ENCODE assay signal across 9 mouse cellular contexts in genomic region chr17:45478234-45478825, GRCm38 (mm10). TPM values are rescaled to one million over a fixed set of nuclear protein-coding genes. Genes with fewer than 3 reads are reported as not detected.
DNase-seq lines count a peak whose midpoint lies in the region; ATAC-seq and TF ChIP-seq lines count a peak whose summit lies in the region.
"Had no signal": no experiment of that assay in that cellular context is flagged by ENCODE, and none has a peak within 500 bp of the region (broad histone marks: within the 10 kb centered on the region; RNA-seq: fewer than 3 reads in every experiment).

No protein-coding gene starts in this region.

- H3K27ac ChIP-seq in CH12.LX (ENCODE audit: insufficient read depth, low read depth) = no peak overlapping the region
- no peak overlapping the region for H3K27ac ChIP-seq in bone marrow, adult 2 months (ENCODE audit: control insufficient read depth, insufficient read depth, low read depth, low read length, poor library complexity)
- no peak overlapping the region for H3K27ac ChIP-seq in embryonic fibroblast, embryonic 13.5 days (ENCODE audit: insufficient read depth, low read length)
- no peak overlapping the region for H3K27ac ChIP-seq in lung, embryonic 14.5 days (ENCODE audit: low read depth)
- H3K27ac ChIP-seq: heart, embryonic 15.5 days had no signal

- H3K4me1 ChIP-seq in CH12.LX (ENCODE audit: control insufficient read depth in 1 of 2, insufficient read depth in 2 of 2) = peaks cover 0 to 29% of the 10 kb centered on the region in 2 experiments; a peak in 2 of 4 replicates
- no peaks in the 10 kb centered on the region; the same call in 1 of the 2 replicates for H3K4me1 ChIP-seq in bone marrow, adult 2 months (ENCODE audit: control insufficient read depth, insufficient read depth, low read length)
- H3K4me1 ChIP-seq in embryonic fibroblast, embryonic 13.5 days (ENCODE audit: control insufficient read depth, insufficient read depth, low read length) = no peaks in the 10 kb centered on the region
- H3K4me1 ChIP-seq in lung, embryonic 14.5 days (ENCODE audit: insufficient read depth) = no peaks in the 10 kb centered on the region

- in situ Hi-C loops in CH12.LX (cut with MboI; ENCODE audit: low pct_ligation_motif_present, low pct_unique_long_range_greater_than_20kb, low sequenced_read_pairs) = loop anchor here (5.0 to 25.0 kb wide), 2 partner anchors 79 to 184 kb away; partner anchors contain the start of genes Capn11 and Nfkbie

- H3K4me2 ChIP-seq in CH12.LX (ENCODE audit: insufficient read depth, low read depth, poor library complexity, severe bottlenecking) = no peak overlapping the region
- H3K4me2 ChIP-seq in lung, embryonic 14.5 days = no peak overlapping the region
- H3K4me2 ChIP-seq: heart, embryonic 15.5 days had no signal

- no peak for TF ChIP-seq EP300 in CH12.LX (IDR thresholded peaks at IDR 0.05; ENCODE audit: low read length)

- peak; percentile 85 for DNase-seq in CH12.LX (ENCODE audit: extremely low read depth)
- peak; percentile 79 to 89 for DNase-seq in heart, postnatal 14 days
- DNase-seq in layer of hippocampus, adult 18-20 months (ENCODE audit: low spot score in 2 of 2) = peak; percentile 75 to 88
- peak; percentile 88 for DNase-seq in lung, embryonic 14.5 days
- DNase-seq in retina, adult 2 months (ENCODE audit: low read depth, low spot score) = peak; percentile 56
- peak; percentile 92 for DNase-seq in thymus, postnatal 25 days

- intact Hi-C loops in heart, postnatal 14 days (cut with DNase I) = loop anchor here (1.0 to 5.0 kb wide), 2 partner anchors 74 to 164 kb away; no protein-coding TSS in a partner anchor

- no peaks in the 10 kb centered on the region for H3K36me3 ChIP-seq in CH12.LX (replicated peaks in 1 of 2; ENCODE audit: control insufficient read depth in 1 of 2, insufficient read depth in 1 of 2, low read length in 1 of 2)
- H3K36me3 ChIP-seq in lung, embryonic 14.5 days (ENCODE audit: insufficient read depth) = no peaks in the 10 kb centered on the region
- H3K36me3 ChIP-seq: heart, embryonic 15.5 days had no signal

- H3K4me3 ChIP-seq in CH12.LX (replicated peaks in 1 of 3; ENCODE audit: low read depth in 2 of 3, low read length in 2 of 3, poor library complexity in 1 of 3) = no peak overlapping the region
- H3K4me3 ChIP-seq in bone marrow, adult 2 months (replicated peaks; ENCODE audit: control insufficient read depth, low read depth, low read length) = no peak overlapping the region
- H3K4me3 ChIP-seq in embryonic fibroblast, embryonic 13.5 days (ENCODE audit: insufficient read depth, low read length) = no peak overlapping the region
- no peak overlapping the region for H3K4me3 ChIP-seq in lung, embryonic 14.5 days (ENCODE audit: low read depth, low read length)
- H3K4me3 ChIP-seq: heart, embryonic 15.5 days had no signal

- ATAC-seq in lung, embryonic 14.5 days (ENCODE audit: insufficient read depth) = peak; percentile 19; the same call in 1 of the 2 replicates

- TF ChIP-seq CTCF in CH12.LX (conservative IDR thresholded peaks at IDR 0.05 in 1 of 2, IDR thresholded peaks at IDR 0.05 in 1 of 2; ENCODE audit: low read depth in 2 of 2, low read length in 2 of 2) = peak; percentile 98
- TF ChIP-seq CTCF in bone marrow, adult 2 months (IDR thresholded peaks at IDR 0.05; ENCODE audit: control insufficient read depth, insufficient read depth, low read length) = peak; percentile 97
- peak; percentile 92; the same call in 1 of the 2 replicates for TF ChIP-seq CTCF in embryonic fibroblast, embryonic 13.5 days (IDR thresholded peaks at IDR 0.05; ENCODE audit: borderline replicate concordance, insufficient read depth, low read length)
- TF ChIP-seq CTCF in lung, embryonic 14.5 days (IDR thresholded peaks at IDR 0.05; ENCODE audit: low read depth) = peak; percentile 99

- peak; percentile 97 for TF ChIP-seq RAD21 in CH12.LX (IDR thresholded peaks at IDR 0.05; ENCODE audit: low read depth, low read length)

- TF ChIP-seq POLR2A in CH12.LX (IDR thresholded peaks at IDR 0.05; ENCODE audit: low read depth, low read length) = no peak
- TF ChIP-seq POLR2A in bone marrow, adult 2 months (IDR thresholded peaks at IDR 0.05; ENCODE audit: borderline replicate concordance, control insufficient read depth, low read depth, low read length) = no peak
- no peak for TF ChIP-seq POLR2A in embryonic fibroblast, embryonic 13.5 days (IDR thresholded peaks at IDR 0.05; ENCODE audit: low read depth, low read length)

- H3K9ac ChIP-seq in CH12.LX (ENCODE audit: insufficient read depth, low read depth) = no peak overlapping the region
- H3K9ac ChIP-seq in lung, embryonic 14.5 days = no peak overlapping the region
- H3K9ac ChIP-seq: heart, embryonic 15.5 days had no signal

- H3K9me3 ChIP-seq in CH12.LX (replicated peaks; ENCODE audit: low read length) = peaks cover 4% of the 10 kb centered on the region
- H3K9me3 ChIP-seq in lung, embryonic 14.5 days (ENCODE audit: low read depth, low read length) = no peaks in the 10 kb centered on the region
- H3K9me3 ChIP-seq: heart, embryonic 15.5 days had no signal

- peaks cover 6% of the 10 kb centered on the region for H3K27me3 ChIP-seq in CH12.LX (replicated peaks)
- H3K27me3 ChIP-seq in lung, embryonic 14.5 days (ENCODE audit: insufficient read depth, low read length) = peaks cover 8% of the 10 kb centered on the region; the same call in 1 of the 2 replicates

- H3K79me2 ChIP-seq in CH12.LX (replicated peaks; ENCODE audit: control insufficient read depth, extremely low read depth, insufficient read depth, poor library complexity, severe bottlenecking) = no peaks in the 10 kb centered on the region

- WGBS in bone marrow, adult 2 months = 10% methylated on average over 12 of the region's 12 CpGs
- 9% methylated on average over 12 of the region's 12 CpGs for WGBS in lung, embryonic 14.5 days

- dilution Hi-C loops in CH12.LX (cut with MboI; ENCODE audit: extremely low pct_ligation_motif_present, extremely low pct_unique_long_range_greater_than_20kb, low sequenced_read_pairs) = no loop called here

TF ChIP-seq in CH12.LX, 34 proteins besides CTCF, POLR2A, EP300 and RAD21 (continues in another document):
- no peak for TF ChIP-seq ELF1 (IDR thresholded peaks at IDR 0.05; ENCODE audit: low read depth, low read length)
- TF ChIP-seq E2F4 (IDR thresholded peaks at IDR 0.05; ENCODE audit: insufficient replicate concordance, low read depth, low read length) = no peak
- no peak for TF ChIP-seq POLR2AphosphoS2 (IDR thresholded peaks at IDR 0.05; ENCODE audit: low read depth, low read length)
- TF ChIP-seq MAZ (IDR thresholded peaks at IDR 0.05; ENCODE audit: low read depth, low read length) = 0 out of 2 replicates have a peak, but pooled peaks have one; percentile 23
- no peak for TF ChIP-seq MXI1 (IDR thresholded peaks at IDR 0.05; ENCODE audit: low read depth, low read length)
- no peak for TF ChIP-seq NRF1 (IDR thresholded peaks at IDR 0.05; ENCODE audit: low read depth, low read length)
- no peak for TF ChIP-seq MAFK (IDR thresholded peaks at IDR 0.05; ENCODE audit: insufficient replicate concordance, low read length)
- peak; percentile 14; the same call in 1 of the 2 replicates for TF ChIP-seq IRF4 (IDR thresholded peaks at IDR 0.05; ENCODE audit: low read depth, low read length)
- TF ChIP-seq ZKSCAN1 (IDR thresholded peaks at IDR 0.05; ENCODE audit: borderline replicate concordance, low read depth, low read length) = no peak

RNA-seq across cellular contexts. Expression of gene Spats1, which starts 3.1 kb away (rescaled TPM):
- total RNA-seq in CH12.LX (2012; rRNA removed) (1.0 and 2.5 TPM in 2 replicates), CH12.LX (2014; rRNA removed) (1.7 and 2.7 TPM in 2 replicates)
- polyA plus RNA-seq in CH12.LX (2012; ENCODE audit: insufficient read length, low read depth) = 1.9 and 2.5 TPM in 2 replicates
- not detected in 2 replicates for polyA plus RNA-seq in bone marrow, adult 2 months (2011; ENCODE audit: insufficient read depth, insufficient read length, low replicate concordance, missing spikeins)
- 0.58 TPM in 1 of 2 replicates, not detected in the other for polyA plus RNA-seq in embryonic fibroblast, embryonic 13.5 days (2011; ENCODE audit: insufficient read length, low read depth, missing spikeins)
- under 1 TPM; 0.39 to 0.50 TPM for total RNA-seq in heart, postnatal 14 days (2021)
- total RNA-seq in layer of hippocampus, adult 18-20 months (2021) = 1 to 10 TPM; 4.4 to 4.7 TPM
- 0.43 and 0.61 TPM in 2 replicates for polyA plus RNA-seq in lung, embryonic 14.5 days (2014; fragmentation: Nextera tagmentation; extraction: Ambion mirVana)

RNA-seq across cellular contexts. Expression of gene Aars2, which starts 28.3 kb away (rescaled TPM):
- 20.2 and 23.1 TPM in 2 replicates for total RNA-seq in CH12.LX (2012; rRNA removed)
- 10.4 and 12.4 TPM in 2 replicates for total RNA-seq in CH12.LX (2014; rRNA removed)
- polyA plus RNA-seq in CH12.LX (2012; ENCODE audit: insufficient read length, low read depth) = 17.5 and 17.6 TPM in 2 replicates
- polyA plus RNA-seq in bone marrow, adult 2 months (2011; ENCODE audit: insufficient read depth, insufficient read length, low replicate concordance, missing spikeins) = 3.7 and 10.1 TPM in 2 replicates
- polyA plus RNA-seq in embryonic fibroblast, embryonic 13.5 days (2011; ENCODE audit: insufficient read length, low read depth, missing spikeins) = 6.7 and 7.3 TPM in 2 replicates
- 10 to 100 TPM; 19.0 to 19.1 TPM for total RNA-seq in heart, postnatal 14 days (2021)
- 10 to 100 TPM; 21.9 to 22.7 TPM for total RNA-seq in layer of hippocampus, adult 18-20 months (2021)
- polyA plus RNA-seq in lung, embryonic 14.5 days (2014; fragmentation: Nextera tagmentation; extraction: Ambion mirVana) = 17.0 and 17.4 TPM in 2 replicates

RNA-seq across cellular contexts. Expression of gene Cdc5l, which starts 44.8 kb away (rescaled TPM):
- total RNA-seq in CH12.LX (2012; rRNA removed) (45.2 and 52.6 TPM in 2 replicates), CH12.LX (2014; rRNA removed) (58.9 and 62.4 TPM in 2 replicates)
- 66.3 and 69.6 TPM in 2 replicates for polyA plus RNA-seq in CH12.LX (2012; ENCODE audit: insufficient read length, low read depth)
- polyA plus RNA-seq in bone marrow, adult 2 months (2011; ENCODE audit: insufficient read depth, insufficient read length, low replicate concordance, missing spikeins) = 28.3 and 44.9 TPM in 2 replicates
- polyA plus RNA-seq in embryonic fibroblast, embryonic 13.5 days (2011; ENCODE audit: insufficient read length, low read depth, missing spikeins) = 38.6 and 52.1 TPM in 2 replicates
- 10 to 100 TPM; 38.0 to 43.4 TPM for total RNA-seq in heart, postnatal 14 days (2021)
- total RNA-seq in layer of hippocampus, adult 18-20 months (2021) = 10 to 100 TPM; 58.7 TPM
- 63.8 and 68.1 TPM in 2 replicates for polyA plus RNA-seq in lung, embryonic 14.5 days (2014; fragmentation: Nextera tagmentation; extraction: Ambion mirVana)

RNA-seq across cellular contexts. Expression of gene Tcte1, which starts 44.9 kb away (rescaled TPM):
- not detected in 2 replicates for total RNA-seq in CH12.LX (2012; rRNA removed)
- not detected in 2 replicates for total RNA-seq in CH12.LX (2014; rRNA removed)
- not detected in 2 replicates for polyA plus RNA-seq in CH12.LX (2012; ENCODE audit: insufficient read length, low read depth)
- polyA plus RNA-seq in bone marrow, adult 2 months (2011; ENCODE audit: insufficient read depth, insufficient read length, low replicate concordance, missing spikeins) = 0.41 TPM in 1 of 2 replicates, not detected in the other
- polyA plus RNA-seq in embryonic fibroblast, embryonic 13.5 days (2011; ENCODE audit: insufficient read length, low read depth, missing spikeins) = not detected in 2 replicates
- total RNA-seq in heart, postnatal 14 days (2021) = under 1 TPM in 1 of 2 experiments, not detected in 1; 0.12 TPM
- 1 to 10 TPM in 1 of 2 experiments, under 1 TPM in 1; 0.91 to 1.6 TPM for total RNA-seq in layer of hippocampus, adult 18-20 months (2021)
- polyA plus RNA-seq in lung, embryonic 14.5 days (2014; fragmentation: Nextera tagmentation; extraction: Ambion mirVana) = 0.35 and 0.70 TPM in 2 replicates
